Mouse (Mus musculus) cerebellum, adult 2 months (tissue): ENCODE data around the gene Gucy2e.

Source experiments
- CTCF ChIP-seq: fragments of 200-500 bp; IDR thresholded peaks from 2 replicates; pipeline ENCODE4 v1.5.1; 2011; ENCODE audit warnings: low read depth, mild to moderate bottlenecking, control low read depth, low read length, moderate library complexity, borderline replicate concordance; ENCODE audit not compliant: insufficient read depth
- POLR2A ChIP-seq: fragments of 200-500 bp; IDR thresholded peaks from 2 replicates; pipeline ENCODE4 v1.6.1; 2011; ENCODE audit warnings: low read length, control low read depth, borderline replicate concordance; ENCODE audit not compliant: insufficient read depth

DNA sequence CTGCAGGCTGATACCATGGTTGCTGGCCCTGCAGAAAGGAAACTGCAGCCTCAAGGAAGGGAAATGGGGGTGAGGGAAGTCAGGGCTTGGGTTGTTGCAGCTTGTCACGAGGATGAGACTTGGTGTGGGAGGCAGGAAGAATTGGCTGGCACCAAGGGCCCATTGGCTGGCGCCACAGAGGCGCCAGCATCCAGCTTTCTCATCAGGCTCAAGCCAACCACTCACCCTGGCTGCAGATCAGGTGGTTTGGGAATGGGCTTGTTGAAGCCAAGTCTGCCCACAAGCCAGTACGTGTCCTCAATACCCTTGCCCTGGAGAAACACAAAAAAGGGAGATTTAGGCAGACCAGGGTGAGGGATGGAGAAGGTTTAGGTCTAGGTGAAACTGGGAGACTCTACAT, 13.7 kb downstream of the Gucy2e start:
- no peak for TF ChIP-seq POLR2A
- no peak for TF ChIP-seq CTCF
